Mouse (Mus musculus) hindbrain, embryonic 14.5 days (tissue): ENCODE data around the gene E2f8. TPM values are rescaled to one million over a fixed set of nuclear protein-coding genes. Genes with fewer than 3 reads are reported as not detected.

Source experiments
- ATAC-seq: fragments of 200-750 bp; cut with Nextera tagmentation; 2 replicates; pipeline ENCODE4 v1.8.0; 2017; ENCODE audit warnings: moderate number of reproducible peaks, mild to moderate bottlenecking, moderate TSS enrichment, moderate library complexity; ENCODE audit not compliant: low FRiP score
- DNase-seq: peaks from one replicate; pipeline ENCODE4 v3.0.0-alpha.2; 2015; ENCODE audit warnings: low spot score
- H3K27ac ChIP-seq: fragments of 300-500 bp; sonication (generic); 2 replicates; pipeline ENCODE4 v1.5.1; 2014; ENCODE audit warnings: mild to moderate bottlenecking, moderate library complexity
- H3K27me3 ChIP-seq: fragments of 300-500 bp; sonication (generic); 2 replicates; pipeline ENCODE4 v1.6.1; 2014; ENCODE audit warnings: mild to moderate bottlenecking, low read length, mixed read lengths; ENCODE audit not compliant: control insufficient read depth, insufficient read depth
- H3K36me3 ChIP-seq: fragments of 300-500 bp; sonication (generic); replicated peaks from 2 replicates; pipeline ENCODE4 v1.6.1; 2014; ENCODE audit not compliant: control insufficient read depth, insufficient read depth
- H3K4me1 ChIP-seq: fragments of 300-500 bp; sonication (generic); replicated peaks from 2 replicates; pipeline ENCODE4 v1.6.1; 2014; ENCODE audit warnings: antibody characterized with exemption, low read length, mixed read lengths; ENCODE audit not compliant: control insufficient read depth, insufficient read depth
- H3K4me2 ChIP-seq: fragments of 300-500 bp; sonication (generic); replicated peaks from 2 replicates; pipeline ENCODE4 v1.6.1; 2014; ENCODE audit warnings: mild to moderate bottlenecking, moderate library complexity
- H3K4me3 ChIP-seq: fragments of 300-500 bp; sonication (generic); replicated peaks from 2 replicates; pipeline ENCODE4 v1.5.1; 2014; ENCODE audit warnings: mild to moderate bottlenecking, low read length
- H3K9ac ChIP-seq: fragments of 300-500 bp; sonication (generic); 2 replicates; pipeline ENCODE4 v1.6.1; 2014
- H3K9me3 ChIP-seq: fragments of 300-500 bp; sonication (generic); 2 replicates; pipeline ENCODE4 v1.6.1; 2016; ENCODE audit warnings: low read length; ENCODE audit not compliant: control insufficient read depth
- WGBS: fragments of 180-500 bp; shearing (Covaris S2); extraction: QIAGEN DNeasy Blood & Tissue Kit; methylation state at CpG from one replicate; pipeline ENCODE4 v1.1.7; 2014; 5-methylcytosine and 5-hydroxymethylcytosine counted together
- polyA plus RNA-seq: library from polyadenylated mRNA; unstranded; fragments of >200 nt; fragmentation: Nextera tagmentation; extraction: Ambion mirVana; gene quantifications from 2 replicates; pipeline ENCODE4 v1.2.1, GENCODE M21; 2014

E2f8 gene
- polyA plus RNA-seq, 1 experiment from 2014 or later, result 2.4 TPM

GRCm38 (mm10) chr7:48851529-48852104 is 29.8 kb downstream of the E2f8 start:
- no peaks in the 10 kb centered on the region for H3K4me1 ChIP-seq
- DNase-seq (peak; percentile 28), ATAC-seq (peak; percentile 34; the same call in 1 of the 2 replicates)
- no peak overlapping the region for H3K4me3 ChIP-seq
- H3K36me3 ChIP-seq, result no peaks in the 10 kb centered on the region
- no peaks in the 10 kb centered on the region for H3K9me3 ChIP-seq
- no peak overlapping the region for H3K9ac ChIP-seq
- H3K4me2 ChIP-seq, result no peak overlapping the region
- 48% methylated on average over 6 of the region's 6 CpGs for WGBS
- peak overlapping the region; percentile 0; the same call in 1 of the 2 replicates for H3K27ac ChIP-seq
- no peaks in the 10 kb centered on the region for H3K27me3 ChIP-seq

- H3K9ac ChIP-seq, result no peak within 1 kb of the TSS
- H3K27ac ChIP-seq, result no peak within 1 kb of the TSS
- H3K4me1 ChIP-seq, result no peaks in the 10 kb centered on the region
- H3K4me3 ChIP-seq, result no peak within 1 kb of the TSS
- DNase-seq, result no peak
- 41% methylated on average over 11 of the region's 11 CpGs for WGBS
- H3K9me3 ChIP-seq, result no peaks in the 10 kb centered on the region
- no peak within 1 kb of the TSS for H3K4me2 ChIP-seq
- ATAC-seq, result no peak
- H3K36me3 ChIP-seq, result no peaks in the 10 kb centered on the region
- H3K27me3 ChIP-seq, result peaks cover 28% of the 10 kb centered on the region
Observed at GRCm38 (mm10) chr7:48847820-48848650, 33.4 kb downstream of the E2f8 start, which contains the start of gene Csrp3. Csrp3 (minus strand) TSS chr7:48848033.

GRCm38 (mm10) chr7:48846755-48847154 is 34.6 kb downstream of the E2f8 start:
- DNase-seq (no peak), ATAC-seq (no peak)
- Histone ChIP-seq H3K27me3 (peaks cover 34% of the 10 kb centered on the region), H3K4me3 (no peak overlapping the region), H3K4me1 (no peaks in the 10 kb centered on the region), H3K36me3 (no peaks in the 10 kb centered on the region), H3K4me2 (no peak overlapping the region), H3K27ac (no peak overlapping the region), H3K9ac (no peak overlapping the region), H3K9me3 (no peaks in the 10 kb centered on the region)
- 51% methylated on average over 6 of the region's 6 CpGs for WGBS

GRCm38 (mm10) chr7:48845213-48845973 is 36.0 kb downstream of the E2f8 start:
- no peak for ATAC-seq
- 85% methylated on average over 12 of the region's 12 CpGs for WGBS
- Histone ChIP-seq H3K4me1 (no peaks in the 10 kb centered on the region), H3K4me3 (no peak overlapping the region), H3K9me3 (no peaks in the 10 kb centered on the region), H3K27ac (no peak overlapping the region), H3K4me2 (no peak overlapping the region), H3K27me3 (peaks cover 42% of the 10 kb centered on the region), H3K9ac (no peak overlapping the region), H3K36me3 (no peaks in the 10 kb centered on the region)
- no peak for DNase-seq

- Histone ChIP-seq H3K27me3 (peaks cover 61% of the 10 kb centered on the region), H3K9ac (no peak overlapping the region), H3K36me3 (no peaks in the 10 kb centered on the region), H3K9me3 (no peaks in the 10 kb centered on the region), H3K4me1 (no peaks in the 10 kb centered on the region), H3K4me3 (no peak overlapping the region), H3K27ac (no peak overlapping the region), H3K4me2 (no peak overlapping the region)
- DNase-seq (no peak), ATAC-seq (no peak)
- WGBS, result 94% methylated on average over 5 of the region's 5 CpGs
Observed at GRCm38 (mm10) chr7:48843541-48843940, 37.9 kb downstream of the E2f8 start.

- Histone ChIP-seq H3K27me3 (peaks cover 71% of the 10 kb centered on the region), H3K9ac (no peak overlapping the region), H3K36me3 (no peaks in the 10 kb centered on the region), H3K4me1 (no peaks in the 10 kb centered on the region), H3K27ac (no peak overlapping the region), H3K4me3 (no peak overlapping the region), H3K4me2 (no peak overlapping the region), H3K9me3 (no peaks in the 10 kb centered on the region)
- ATAC-seq (no peak), DNase-seq (no peak)
- WGBS, result 69% methylated on average over 3 of the region's 3 CpGs
Observed at GRCm38 (mm10) chr7:48842353-48842752, 39.0 kb downstream of the E2f8 start.

GRCm38 (mm10) chr7:48841538-48841937 is 39.9 kb downstream of the E2f8 start:
- DNase-seq, result no peak
- Histone ChIP-seq H3K9me3 (no peaks in the 10 kb centered on the region), H3K27ac (no peak overlapping the region), H3K27me3 (peaks cover 79% of the 10 kb centered on the region), H3K4me3 (no peak overlapping the region), H3K4me2 (no peak overlapping the region), H3K9ac (no peak overlapping the region), H3K36me3 (no peaks in the 10 kb centered on the region), H3K4me1 (no peaks in the 10 kb centered on the region)
- 76% methylated on average over 4 of the region's 4 CpGs for WGBS
- no peak for ATAC-seq

GRCm38 (mm10) chr7:48840545-48840944 is 40.9 kb downstream of the E2f8 start:
- H3K4me2 ChIP-seq, result no peak overlapping the region
- no peak overlapping the region for H3K27ac ChIP-seq
- H3K9me3 ChIP-seq, result no peaks in the 10 kb centered on the region
- ATAC-seq, result no peak
- no peak overlapping the region for H3K4me3 ChIP-seq
- H3K9ac ChIP-seq, result no peak overlapping the region
- H3K27me3 ChIP-seq, result peaks cover 83% of the 10 kb centered on the region
- no peak for DNase-seq
- peaks cover 1% of the 10 kb centered on the region; the same call in 1 of the 2 replicates for H3K4me1 ChIP-seq
- WGBS, result 85% methylated on average over 2 of the region's 2 CpGs
- H3K36me3 ChIP-seq, result no peaks in the 10 kb centered on the region

- Histone ChIP-seq H3K4me3 (no peak overlapping the region), H3K4me2 (no peak overlapping the region), H3K27me3 (peaks cover 70% of the 10 kb centered on the region), H3K27ac (no peak overlapping the region), H3K9me3 (no peaks in the 10 kb centered on the region), H3K4me1 (peaks cover 13% of the 10 kb centered on the region), H3K36me3 (no peaks in the 10 kb centered on the region), H3K9ac (no peak overlapping the region)
- ATAC-seq (no peak), DNase-seq (no peak)
- WGBS, result 55% methylated on average over 2 of the region's 2 CpGs
Observed at GRCm38 (mm10) chr7:48838434-48838833, 43.0 kb downstream of the E2f8 start.
